Mouse (Mus musculus): ENCODE results near the gene Hcar2. TPM values are rescaled to one million over a fixed set of nuclear protein-coding genes. Genes with fewer than 3 reads are reported as not detected.
A peak's percentile ranks its signal among the peaks of the same experiment; 100 is the strongest.

Gene Hcar2
- polyA plus RNA-seq, 1 experiment from 2014 or later, result 0.09 TPM

DNA sequence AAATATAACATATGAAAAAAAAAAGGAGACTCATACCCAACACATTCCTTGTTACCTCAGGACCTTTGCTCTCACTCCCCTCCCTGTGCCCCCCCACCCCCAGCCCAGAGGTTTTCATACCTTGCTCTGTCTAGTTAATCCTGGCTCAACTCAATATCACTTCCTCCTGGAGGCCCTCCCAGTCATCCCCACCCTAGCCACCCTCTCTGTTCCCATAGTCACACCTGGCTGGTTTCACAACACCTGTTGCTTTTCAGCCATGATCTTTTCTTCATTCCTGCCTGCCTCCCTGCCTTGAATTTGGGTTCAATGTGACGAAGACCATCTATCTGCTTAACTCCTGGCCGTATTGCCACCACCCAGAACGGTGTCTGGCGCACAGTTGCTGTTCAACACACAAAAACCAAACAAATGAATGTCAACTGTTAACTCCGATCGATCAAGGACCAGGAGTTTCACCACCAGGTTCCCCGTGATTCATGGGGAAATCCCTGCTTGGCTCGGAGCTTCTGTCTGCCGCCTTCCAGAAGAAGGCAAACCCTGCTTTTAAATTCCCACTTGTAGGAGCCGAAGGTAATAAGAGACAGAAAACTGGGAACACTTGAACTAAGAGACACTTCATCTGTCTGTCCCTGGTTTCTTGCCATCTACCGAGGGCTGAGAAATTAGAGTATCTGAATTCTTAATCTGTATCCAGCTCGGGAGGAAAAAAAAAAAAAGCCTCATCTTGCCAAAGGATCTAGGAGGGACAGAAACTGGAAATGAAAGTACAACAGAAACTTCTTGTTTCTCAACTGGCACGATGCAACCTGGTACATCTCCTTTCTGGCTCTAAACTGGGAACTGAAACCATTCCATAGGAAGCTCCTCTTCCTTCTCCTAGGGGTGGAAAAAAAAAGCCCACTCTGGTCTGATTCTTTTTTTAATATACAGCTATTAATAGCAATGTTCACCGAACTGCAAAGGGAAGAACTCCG is 2.6 kb downstream of the Hcar2 start:
- no peaks in the 10 kb centered on the region for H3K36me3 ChIP-seq
- 69% methylated on average over 15 of the region's 15 CpGs for WGBS
- H3K4me2 ChIP-seq, result no peak overlapping the region
- H3K9me3 ChIP-seq, result no peaks in the 10 kb centered on the region
- no peaks in the 10 kb centered on the region; the same call in 1 of the 2 replicates for H3K27me3 ChIP-seq (replicated peaks)
- H3K4me3 ChIP-seq, result no peak overlapping the region
- H3K27ac ChIP-seq (replicated peaks), result no peak overlapping the region
- no peaks in the 10 kb centered on the region for H3K4me1 ChIP-seq
- peak overlapping the region; percentile 21; the same call in 1 of the 2 replicates for H3K9ac ChIP-seq
- ATAC-seq (ENCODE audit: extremely low read depth, insufficient number of reproducible peaks, low FRiP score, low TSS enrichment), result no peak

GRCm38 (mm10) chr5:123858798-123859197 is 6.5 kb downstream of the Hcar2 start:
- 72% methylated on average over 11 of the region's 11 CpGs for WGBS
- Histone ChIP-seq H3K36me3 (no peaks in the 10 kb centered on the region), H3K4me3 (no peak overlapping the region), H3K27ac (replicated peaks) (no peak overlapping the region), H3K4me1 (no peaks in the 10 kb centered on the region), H3K9me3 (no peaks in the 10 kb centered on the region), H3K27me3 (replicated peaks) (no peaks in the 10 kb centered on the region; the same call in 1 of the 2 replicates), H3K4me2 (no peak overlapping the region), H3K9ac (no peak overlapping the region)
- no peak for ATAC-seq (ENCODE audit: extremely low read depth, insufficient number of reproducible peaks, low FRiP score, low TSS enrichment)

DNA sequence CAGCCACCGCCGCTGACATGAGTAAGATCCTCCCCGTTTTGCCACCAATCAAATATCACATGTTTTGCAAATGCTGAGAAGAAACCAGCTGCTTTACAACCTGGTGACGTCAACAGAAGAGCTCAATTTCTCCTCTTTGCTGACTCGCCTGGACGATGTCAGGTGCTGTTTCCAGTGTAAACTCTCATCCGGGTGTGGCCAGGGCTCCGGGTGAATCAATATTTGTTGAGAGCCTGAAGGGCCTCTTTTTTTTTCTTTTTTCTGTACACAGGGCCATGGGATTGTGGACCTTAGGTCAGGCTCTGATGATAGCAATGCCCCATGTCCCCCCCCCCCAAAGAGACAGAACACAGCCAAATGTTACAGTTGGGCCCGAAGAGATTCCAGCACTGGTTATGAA is 10.8 kb downstream of the Hcar2 start:
- H3K9ac ChIP-seq, result no peak overlapping the region
- no peaks in the 10 kb centered on the region for H3K36me3 ChIP-seq
- ATAC-seq (ENCODE audit: extremely low read depth, insufficient number of reproducible peaks, low FRiP score, low TSS enrichment), result no peak
- no peaks in the 10 kb centered on the region for H3K27me3 ChIP-seq (replicated peaks)
- no peak overlapping the region for H3K27ac ChIP-seq (replicated peaks)
- H3K4me2 ChIP-seq, result no peak overlapping the region
- H3K4me1 ChIP-seq, result 0 out of 2 replicates have a peak, but pooled peaks cover 4% of the 10 kb centered on the region
- 69% methylated on average over 9 of the region's 9 CpGs for WGBS
- no peaks in the 10 kb centered on the region for H3K9me3 ChIP-seq
- H3K4me3 ChIP-seq, result no peak overlapping the region

DNA sequence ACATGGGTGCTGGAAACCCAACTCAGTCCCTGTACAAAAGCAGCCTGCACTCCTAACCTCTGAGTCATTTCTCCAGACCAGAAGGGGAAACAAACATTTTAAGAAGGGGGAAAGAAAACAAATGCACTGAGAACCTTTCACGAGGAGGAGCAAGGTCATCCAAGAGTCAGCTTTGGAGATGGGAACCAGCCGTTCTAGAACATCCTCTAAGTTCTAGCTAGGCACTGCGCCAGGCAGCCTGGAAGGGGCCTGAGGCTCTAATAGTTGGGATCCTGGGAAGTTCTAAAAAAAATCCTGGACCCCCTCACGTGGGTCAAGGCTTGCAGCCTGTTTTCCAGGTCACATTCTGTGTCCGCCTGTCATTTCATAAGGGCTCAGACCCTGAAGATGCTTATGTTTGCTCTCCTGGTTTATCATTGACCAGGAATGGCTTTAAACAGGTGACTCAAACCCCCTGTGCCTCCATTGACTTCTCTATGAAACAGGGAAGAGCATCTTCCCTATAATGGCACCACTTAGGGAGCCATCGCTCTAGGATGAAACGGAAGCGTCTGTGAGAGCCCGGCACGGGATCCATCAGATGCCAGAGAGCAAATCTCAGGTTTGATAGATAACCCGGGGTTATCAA is 11.3 kb downstream of the Hcar2 start:
- 70% methylated on average over 11 of the region's 11 CpGs for WGBS
- Histone ChIP-seq H3K9ac (no peak overlapping the region), H3K9me3 (no peaks in the 10 kb centered on the region), H3K36me3 (no peaks in the 10 kb centered on the region), H3K27me3 (replicated peaks) (no peaks in the 10 kb centered on the region), H3K4me1 (0 out of 2 replicates have a peak, but pooled peaks cover 4% of the 10 kb centered on the region), H3K27ac (replicated peaks) (no peak overlapping the region), H3K4me3 (no peak overlapping the region), H3K4me2 (no peak overlapping the region)
- ATAC-seq (ENCODE audit: extremely low read depth, insufficient number of reproducible peaks, low FRiP score, low TSS enrichment), result no peak

GRCm38 (mm10) chr5:123851398-123851797 is 13.9 kb downstream of the Hcar2 start:
- H3K27ac ChIP-seq (replicated peaks), result no peak overlapping the region
- H3K36me3 ChIP-seq, result no peaks in the 10 kb centered on the region
- no peak overlapping the region for H3K4me3 ChIP-seq
- 0 out of 2 replicates have a peak, but pooled peaks cover 4% of the 10 kb centered on the region for H3K4me1 ChIP-seq
- no peak overlapping the region for H3K4me2 ChIP-seq
- no peak for ATAC-seq (ENCODE audit: extremely low read depth, insufficient number of reproducible peaks, low FRiP score, low TSS enrichment)
- H3K9ac ChIP-seq, result no peak overlapping the region
- H3K9me3 ChIP-seq, result no peaks in the 10 kb centered on the region
- no peaks in the 10 kb centered on the region; the same call in 1 of the 2 replicates for H3K27me3 ChIP-seq (replicated peaks)
- WGBS, result 26% methylated on average over 2 of the region's 2 CpGs

- whole genome bisulfite sequencing, result 87% methylated on average over 14 of the region's 14 CpGs
- no peak overlapping the region for H3K4me3 ChIP-seq
- no peak for ATAC-seq (ENCODE audit: extremely low read depth, insufficient number of reproducible peaks, low FRiP score, low TSS enrichment)
- peaks cover 11% of the 10 kb centered on the region for H3K4me1 ChIP-seq
- H3K27ac ChIP-seq (replicated peaks), result no peak overlapping the region
- no peak overlapping the region for H3K4me2 ChIP-seq
- H3K9me3 ChIP-seq, result no peaks in the 10 kb centered on the region
- no peaks in the 10 kb centered on the region for H3K36me3 ChIP-seq
- no peak overlapping the region for H3K9ac ChIP-seq
- no peaks in the 10 kb centered on the region; the same call in 1 of the 2 replicates for H3K27me3 ChIP-seq (replicated peaks)
Observed at GRCm38 (mm10) chr5:123844316-123844715, 21.0 kb downstream of the Hcar2 start.

GRCm38 (mm10) chr5:123843816-123844215 is 21.5 kb downstream of the Hcar2 start:
- H3K4me1 ChIP-seq, result peaks cover 11% of the 10 kb centered on the region
- no peak overlapping the region for H3K4me3 ChIP-seq
- H3K4me2 ChIP-seq, result no peak overlapping the region
- no peaks in the 10 kb centered on the region for H3K36me3 ChIP-seq
- WGBS, result 66% methylated on average over 4 of the region's 4 CpGs
- ATAC-seq (ENCODE audit: extremely low read depth, insufficient number of reproducible peaks, low FRiP score, low TSS enrichment), result no peak
- H3K27me3 ChIP-seq (replicated peaks), result no peaks in the 10 kb centered on the region; the same call in 1 of the 2 replicates
- H3K9me3 ChIP-seq, result no peaks in the 10 kb centered on the region
- no peak overlapping the region for H3K9ac ChIP-seq
- no peak overlapping the region for H3K27ac ChIP-seq (replicated peaks)

- 73% methylated on average over 3 of the region's 3 CpGs for WGBS
- no peak overlapping the region for H3K4me2 ChIP-seq
- no peaks in the 10 kb centered on the region for H3K36me3 ChIP-seq
- peaks cover 11% of the 10 kb centered on the region for H3K4me1 ChIP-seq
- no peak for ATAC-seq (ENCODE audit: extremely low read depth, insufficient number of reproducible peaks, low FRiP score, low TSS enrichment)
- H3K27me3 ChIP-seq (replicated peaks), result no peaks in the 10 kb centered on the region; the same call in 1 of the 2 replicates
- no peak overlapping the region for H3K4me3 ChIP-seq
- no peak overlapping the region for H3K27ac ChIP-seq (replicated peaks)
- H3K9me3 ChIP-seq, result no peaks in the 10 kb centered on the region
- no peak overlapping the region for H3K9ac ChIP-seq
Observed at GRCm38 (mm10) chr5:123842935-123843282, 22.4 kb downstream of the Hcar2 start.

DNA sequence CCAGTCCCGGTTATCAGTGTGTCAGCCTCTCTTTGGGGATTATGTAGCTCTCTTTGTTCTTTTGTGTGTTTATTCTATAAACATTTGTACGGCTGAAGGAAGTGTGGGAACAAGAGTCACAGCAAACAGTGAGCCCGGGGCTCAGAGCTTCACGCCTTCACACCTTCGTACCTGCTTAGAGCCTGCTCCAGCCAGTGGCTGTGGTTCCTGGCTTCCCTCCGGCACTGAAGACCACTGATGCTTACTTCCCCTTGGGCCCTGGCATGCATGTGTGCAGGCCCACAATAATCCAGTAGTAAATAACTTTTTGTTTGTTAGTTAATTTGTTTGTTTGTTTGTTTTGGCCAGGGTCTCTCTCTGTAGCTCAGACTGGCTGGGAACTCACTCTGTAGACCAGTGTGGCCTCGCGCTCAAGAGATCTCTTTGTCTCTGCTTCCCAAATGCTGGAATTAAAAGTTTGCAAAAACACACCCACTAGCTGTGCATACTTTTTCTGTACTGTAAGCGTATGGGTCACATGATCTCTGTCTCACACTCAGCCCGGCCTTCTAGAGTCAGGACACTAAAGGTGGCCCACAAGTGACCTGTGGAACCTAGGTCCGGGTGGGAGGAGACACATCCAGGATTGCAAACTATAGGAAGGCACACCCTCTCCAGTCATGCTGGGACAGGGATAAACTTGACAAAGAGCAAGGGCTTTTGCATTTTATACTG is 22.9 kb downstream of the Hcar2 start:
- H3K9ac ChIP-seq, result no peak overlapping the region
- H3K36me3 ChIP-seq, result no peaks in the 10 kb centered on the region
- H3K4me2 ChIP-seq, result no peak overlapping the region
- H3K4me1 ChIP-seq, result peaks cover 11% of the 10 kb centered on the region
- H3K27me3 ChIP-seq (replicated peaks), result no peaks in the 10 kb centered on the region
- H3K4me3 ChIP-seq, result no peak overlapping the region
- H3K27ac ChIP-seq (replicated peaks), result no peak overlapping the region
- ATAC-seq (ENCODE audit: extremely low read depth, insufficient number of reproducible peaks, low FRiP score, low TSS enrichment), result no peak
- WGBS, result 49% methylated on average over 11 of the region's 11 CpGs
- H3K9me3 ChIP-seq, result no peaks in the 10 kb centered on the region

DNA sequence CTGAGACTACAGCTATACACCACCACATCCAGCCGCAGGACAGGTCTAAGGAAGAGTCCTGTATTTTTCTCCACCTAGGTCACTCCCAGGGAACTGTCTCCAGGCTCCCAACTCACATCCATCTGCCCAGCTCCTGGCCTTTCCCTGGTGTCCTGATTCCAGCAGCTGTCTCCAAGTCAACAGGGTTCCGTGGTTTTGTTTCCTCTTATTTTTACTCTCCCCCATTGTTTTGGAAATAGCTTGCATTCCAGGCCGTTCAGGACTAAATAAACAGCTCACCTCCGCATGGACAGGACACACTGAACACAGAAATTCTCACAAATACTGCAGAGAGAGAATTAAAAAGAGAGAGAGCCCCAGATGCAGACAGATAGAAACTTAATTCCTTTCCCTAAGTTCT is 27.9 kb downstream of the Hcar2 start:
- no peak overlapping the region for H3K4me2 ChIP-seq
- no peaks in the 10 kb centered on the region for H3K27me3 ChIP-seq (replicated peaks)
- H3K4me1 ChIP-seq, result peaks cover 7% of the 10 kb centered on the region
- H3K36me3 ChIP-seq, result no peaks in the 10 kb centered on the region
- H3K4me3 ChIP-seq, result no peak overlapping the region
- WGBS, result 51% methylated on average over 4 of the region's 4 CpGs
- H3K27ac ChIP-seq (replicated peaks), result no peak overlapping the region
- no peaks in the 10 kb centered on the region for H3K9me3 ChIP-seq
- ATAC-seq (ENCODE audit: extremely low read depth, insufficient number of reproducible peaks, low FRiP score, low TSS enrichment), result no peak
- no peak overlapping the region for H3K9ac ChIP-seq

DNA sequence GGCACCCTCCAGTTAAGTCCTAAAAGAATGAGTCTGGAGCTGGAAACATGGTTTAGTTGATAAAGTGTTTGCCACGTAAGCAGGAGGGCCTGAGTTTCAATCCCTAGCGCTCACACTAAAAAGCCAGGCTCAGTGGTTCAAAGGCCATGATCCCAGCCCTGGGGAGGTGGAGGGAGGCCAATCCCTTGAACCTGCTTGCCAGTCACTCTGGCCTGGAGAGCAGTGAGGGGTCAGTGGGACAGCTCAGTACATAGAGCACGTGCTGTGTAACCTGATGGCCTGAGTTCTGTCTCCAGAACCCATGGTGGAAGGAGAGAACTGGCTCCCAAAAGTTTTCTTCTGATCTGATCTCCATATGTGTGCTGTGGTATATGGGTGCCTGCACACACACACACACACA is 30.5 kb downstream of the Hcar2 start:
- H3K4me1 ChIP-seq, result no peaks in the 10 kb centered on the region
- no peaks in the 10 kb centered on the region for H3K27me3 ChIP-seq (replicated peaks)
- no peak overlapping the region for H3K9ac ChIP-seq
- no peak for ATAC-seq (ENCODE audit: extremely low read depth, insufficient number of reproducible peaks, low FRiP score, low TSS enrichment)
- no peak overlapping the region for H3K4me3 ChIP-seq
- H3K36me3 ChIP-seq, result no peaks in the 10 kb centered on the region
- no peak overlapping the region for H3K4me2 ChIP-seq
- no peak overlapping the region for H3K27ac ChIP-seq (replicated peaks)
- H3K9me3 ChIP-seq, result no peaks in the 10 kb centered on the region
- 63% methylated on average over 3 of the region's 3 CpGs for WGBS
